Mouse (Mus musculus) heart, embryonic 11.5 days (tissue): Measurements from ENCODE around the gene Auts2. TPM values are rescaled to one million over a fixed set of nuclear protein-coding genes. Genes with fewer than 3 reads are reported as not detected.

ENCODE experiments used
- ATAC-seq: fragments of 200-750 bp; cut with Nextera tagmentation; replicated peaks from 2 replicates; pipeline ENCODE4 v1.8.0; 2017; ENCODE audit warnings: moderate library complexity; ENCODE audit not compliant: insufficient number of reproducible peaks, low FRiP score, low TSS enrichment
- H3K27ac ChIP-seq: fragments of 300-500 bp; sonication (generic); 2 replicates; pipeline ENCODE4 v1.5.1; 2014; ENCODE audit warnings: mild to moderate bottlenecking, low read depth, low read length
- H3K27me3 ChIP-seq: fragments of 300-500 bp; sonication (generic); 2 replicates; pipeline ENCODE4 v1.6.1; 2014; ENCODE audit warnings: mild to moderate bottlenecking, low read length, mixed read lengths; ENCODE audit not compliant: control insufficient read depth, insufficient read depth
- H3K36me3 ChIP-seq: fragments of 300-500 bp; sonication (generic); 2 replicates; pipeline ENCODE4 v1.6.1; 2014; ENCODE audit warnings: mild to moderate bottlenecking, low read length, moderate library complexity, mixed read lengths; ENCODE audit not compliant: control insufficient read depth, insufficient read depth
- H3K4me1 ChIP-seq: fragments of 300-500 bp; sonication (generic); 2 replicates; pipeline ENCODE4 v1.6.1; 2014; ENCODE audit warnings: low read length; ENCODE audit not compliant: control insufficient read depth, insufficient read depth
- H3K4me2 ChIP-seq: fragments of 300-500 bp; sonication (generic); 2 replicates; pipeline ENCODE4 v1.6.1; 2014; ENCODE audit warnings: mild to moderate bottlenecking, moderate library complexity
- H3K4me3 ChIP-seq: fragments of 300-500 bp; sonication (generic); 2 replicates; pipeline ENCODE4 v1.5.1; 2014; ENCODE audit warnings: low read depth, low read length
- H3K9ac ChIP-seq: fragments of 300-500 bp; sonication (generic); 2 replicates; pipeline ENCODE4 v1.6.1; 2014; ENCODE audit warnings: mild to moderate bottlenecking, low read depth, low read length, moderate library complexity
- H3K9me3 ChIP-seq: fragments of 300-500 bp; sonication (generic); replicated peaks from 2 replicates; pipeline ENCODE4 v1.6.1; 2016; ENCODE audit warnings: low read length; ENCODE audit not compliant: control insufficient read depth
- WGBS: fragments of 180-500 bp; shearing (Covaris S2); extraction: QIAGEN DNeasy Blood & Tissue Kit; methylation state at CpG from one replicate; pipeline ENCODE4 v1.1.7; 2014; ENCODE audit not compliant: insufficient replicate concordance; 5-methylcytosine and 5-hydroxymethylcytosine counted together
- polyA plus RNA-seq: library from polyadenylated mRNA; unstranded; fragments of >200 nt; fragmentation: Nextera tagmentation; extraction: Ambion mirVana; gene quantifications from 2 replicates; pipeline ENCODE4 v1.2.1, GENCODE M21; 2014

The Auts2 gene
- polyA plus RNA-seq, 1 experiment from 2014 or later: 19.8 TPM

DNA sequence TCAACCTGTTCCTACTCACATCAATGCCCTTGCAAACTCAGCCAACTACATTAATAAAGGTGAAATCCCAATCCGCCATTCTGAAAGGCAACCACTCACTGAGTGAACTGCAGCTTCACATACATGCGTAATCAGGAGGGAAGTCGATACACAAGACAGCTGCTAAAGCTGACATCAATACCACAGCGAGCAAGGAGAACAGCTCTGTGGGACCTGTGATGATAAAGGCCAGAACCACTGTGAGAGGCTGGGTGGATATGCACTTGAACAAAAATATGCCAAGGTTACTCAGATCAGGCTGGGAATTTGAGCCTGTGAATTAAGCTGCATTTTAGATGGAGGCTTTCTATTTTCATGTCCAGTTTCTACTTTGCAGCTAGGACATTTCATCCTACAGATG is 271.0 kb downstream of the Auts2 start:
- no peak for ATAC-seq
- 35% methylated on average over 4 of the region's 4 CpGs for whole genome bisulfite sequencing

GRCm38 (mm10) chr5:132270896-132271295 is 272.2 kb downstream of the Auts2 start:
- WGBS: 76% methylated on average over 1 of the region's 1 CpGs

More for the DNA sequence above, 271.0 kb downstream of the Auts2 start:
- peak overlapping the region; percentile 51; the same call in 1 of the 2 replicates for H3K27ac ChIP-seq
- no peaks in the 10 kb centered on the region for H3K36me3 ChIP-seq
- no peaks in the 10 kb centered on the region for H3K9me3 ChIP-seq
- no peak overlapping the region for H3K4me3 ChIP-seq
- no peaks in the 10 kb centered on the region for H3K27me3 ChIP-seq
- no peak overlapping the region for H3K9ac ChIP-seq
- H3K4me2 ChIP-seq: peak overlapping the region; percentile 5; the same call in 1 of the 2 replicates
- peaks cover 25% of the 10 kb centered on the region for H3K4me1 ChIP-seq

DNA sequence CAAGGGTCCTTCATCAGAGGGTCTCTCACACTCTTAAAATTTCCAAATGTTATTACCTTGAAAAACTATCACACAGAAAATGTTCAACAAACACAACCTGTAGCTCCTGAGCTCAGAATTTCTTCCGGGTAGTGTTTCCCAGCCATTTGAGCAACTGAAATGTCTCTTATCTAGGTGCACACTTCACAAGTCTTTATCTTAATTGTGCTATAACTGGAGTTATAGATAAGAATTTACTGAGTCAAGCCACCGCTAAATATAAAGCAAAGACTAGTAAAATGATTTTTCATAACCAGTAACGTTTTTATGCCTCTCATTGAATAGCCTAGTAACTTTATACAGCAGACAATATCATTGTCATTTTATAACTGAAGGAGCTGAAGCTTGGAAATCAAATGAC is 273.1 kb downstream of the Auts2 start:
- Histone ChIP-seq H3K36me3 (no peaks in the 10 kb centered on the region), H3K4me3 (no peak overlapping the region), H3K4me2 (no peak overlapping the region), H3K9ac (no peak overlapping the region), H3K27ac (no peak overlapping the region), H3K4me1 (peaks cover 24% of the 10 kb centered on the region), H3K9me3 (no peaks in the 10 kb centered on the region), H3K27me3 (no peaks in the 10 kb centered on the region)
- 36% methylated on average over 3 of the region's 3 CpGs for WGBS
- no peak for ATAC-seq

More at GRCm38 (mm10) chr5:132270896-132271295, 272.2 kb downstream of the Auts2 start:
- no peak overlapping the region for H3K4me2 ChIP-seq
- H3K4me3 ChIP-seq: no peak overlapping the region
- no peak overlapping the region for H3K27ac ChIP-seq
- no peak for ATAC-seq
- no peaks in the 10 kb centered on the region for H3K27me3 ChIP-seq
- no peak overlapping the region for H3K9ac ChIP-seq
- H3K9me3 ChIP-seq: no peaks in the 10 kb centered on the region
- no peaks in the 10 kb centered on the region for H3K36me3 ChIP-seq
- peaks cover 25% of the 10 kb centered on the region for H3K4me1 ChIP-seq

DNA sequence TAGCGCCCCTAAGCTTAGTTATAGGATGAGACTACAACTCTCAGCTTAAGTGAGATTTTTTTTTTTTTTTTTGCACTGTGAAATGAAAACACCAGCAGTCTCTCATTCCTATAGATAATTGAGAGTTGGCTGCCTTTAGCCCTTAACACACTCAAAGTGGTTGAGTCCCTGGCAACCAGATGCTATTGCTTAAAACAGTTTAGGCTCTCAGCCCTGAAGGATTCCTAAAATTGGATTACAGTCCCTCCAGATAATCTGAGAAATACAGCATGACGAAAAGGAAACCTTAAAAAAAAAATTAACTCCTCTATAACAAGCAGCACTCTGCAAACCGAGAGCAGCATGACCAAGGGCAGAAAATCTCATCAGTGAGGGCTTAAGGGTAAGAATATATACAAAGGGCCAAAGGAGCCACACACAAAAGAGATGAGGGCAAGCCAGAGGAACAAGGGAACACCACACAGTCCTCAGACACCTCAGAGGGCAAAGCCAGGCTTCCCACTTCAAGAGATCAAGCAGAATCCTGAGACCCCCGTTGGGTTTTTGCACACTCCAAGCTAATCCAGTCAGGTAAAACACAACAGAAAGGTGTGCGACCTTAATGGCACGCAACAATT is 274.7 kb downstream of the Auts2 start:
- Histone ChIP-seq H3K4me3 (no peak overlapping the region), H3K4me2 (no peak overlapping the region), H3K9ac (no peak overlapping the region), H3K27ac (no peak overlapping the region), H3K4me1 (peaks cover 34% of the 10 kb centered on the region), H3K9me3 (no peaks in the 10 kb centered on the region), H3K36me3 (no peaks in the 10 kb centered on the region), H3K27me3 (no peaks in the 10 kb centered on the region)
- 78% methylated on average over 6 of the region's 6 CpGs for WGBS
- ATAC-seq: no peak

DNA sequence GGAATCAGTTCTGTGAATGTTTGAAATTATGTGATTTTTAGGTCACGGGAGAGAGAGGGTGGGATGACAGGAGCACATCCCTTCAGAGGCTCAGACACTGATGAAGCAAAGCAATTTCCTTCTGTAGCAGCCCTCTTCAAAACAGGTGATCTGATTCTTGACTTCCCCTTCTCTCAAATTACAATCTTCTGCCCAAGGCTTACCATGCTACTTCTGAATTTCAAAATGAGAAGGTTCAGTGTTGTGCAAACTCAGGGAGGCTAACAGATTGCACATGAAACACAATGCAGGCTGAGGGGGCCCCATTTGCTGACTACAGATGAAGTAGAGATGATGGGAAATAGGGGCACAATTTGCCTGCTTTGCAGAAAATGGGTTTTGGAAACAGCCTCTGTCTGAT is 278.1 kb downstream of the Auts2 start:
- ATAC-seq: no peak
- Histone ChIP-seq H3K9ac (no peak overlapping the region), H3K4me2 (no peak overlapping the region), H3K27ac (no peak overlapping the region), H3K4me3 (no peak overlapping the region), H3K9me3 (no peaks in the 10 kb centered on the region), H3K4me1 (peaks cover 15% of the 10 kb centered on the region), H3K36me3 (no peaks in the 10 kb centered on the region), H3K27me3 (no peaks in the 10 kb centered on the region)
- WGBS: 47% methylated on average over 1 of the region's 1 CpGs

GRCm38 (mm10) chr5:132261750-132262149 is 281.4 kb downstream of the Auts2 start:
- H3K36me3 ChIP-seq: no peaks in the 10 kb centered on the region
- no peak overlapping the region for H3K27ac ChIP-seq
- H3K9me3 ChIP-seq: no peaks in the 10 kb centered on the region
- no peak overlapping the region for H3K4me2 ChIP-seq
- H3K27me3 ChIP-seq: no peaks in the 10 kb centered on the region
- ATAC-seq: no peak
- 66% methylated on average over 1 of the region's 1 CpGs for WGBS
- no peak overlapping the region for H3K9ac ChIP-seq
- H3K4me3 ChIP-seq: no peak overlapping the region
- peaks cover 17% of the 10 kb centered on the region for H3K4me1 ChIP-seq

DNA sequence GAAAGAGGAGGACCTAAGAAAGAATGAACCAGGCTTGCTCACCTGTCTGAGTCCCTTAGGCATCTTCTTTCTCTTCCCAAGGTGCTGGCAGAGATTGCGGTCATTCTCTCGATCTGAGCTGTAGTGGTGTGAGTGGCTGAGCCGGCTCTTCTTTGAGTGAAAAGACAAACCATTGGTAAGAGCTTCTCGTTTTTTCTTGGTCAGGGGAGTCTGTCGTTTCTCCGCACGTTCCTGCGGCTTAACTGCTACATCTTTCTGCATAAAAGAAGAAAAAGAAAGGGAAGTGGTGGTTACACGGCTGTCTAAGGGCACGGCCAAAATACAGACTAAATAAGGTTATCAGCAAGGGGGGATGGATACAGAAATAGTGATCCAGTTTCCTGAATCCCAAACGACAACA is 284.3 kb downstream of the Auts2 start:
- Histone ChIP-seq H3K4me2 (no peak overlapping the region), H3K9ac (no peak overlapping the region), H3K36me3 (no peaks in the 10 kb centered on the region), H3K9me3 (no peaks in the 10 kb centered on the region), H3K27me3 (no peaks in the 10 kb centered on the region), H3K27ac (no peak overlapping the region), H3K4me3 (no peak overlapping the region), H3K4me1 (peaks cover 4% of the 10 kb centered on the region)
- WGBS: 89% methylated on average over 11 of the region's 11 CpGs
- no peak for ATAC-seq

- H3K9ac ChIP-seq: no peak overlapping the region
- no peak for ATAC-seq
- H3K9me3 ChIP-seq: no peaks in the 10 kb centered on the region
- H3K4me3 ChIP-seq: no peak overlapping the region
- no peak overlapping the region for H3K27ac ChIP-seq
- H3K27me3 ChIP-seq: no peaks in the 10 kb centered on the region
- 73% methylated on average over 8 of the region's 8 CpGs for WGBS
- no peaks in the 10 kb centered on the region for H3K36me3 ChIP-seq
- H3K4me2 ChIP-seq: no peak overlapping the region
- H3K4me1 ChIP-seq: peaks cover 4% of the 10 kb centered on the region; the same call in 1 of the 2 replicates
Measured at GRCm38 (mm10) chr5:132255579-132255978, 287.6 kb downstream of the Auts2 start.

- no peaks in the 10 kb centered on the region for H3K9me3 ChIP-seq
- no peaks in the 10 kb centered on the region for H3K36me3 ChIP-seq
- WGBS: 62% methylated on average over 11 of the region's 11 CpGs
- H3K27me3 ChIP-seq: no peaks in the 10 kb centered on the region
- no peak overlapping the region for H3K27ac ChIP-seq
- H3K4me3 ChIP-seq: no peak overlapping the region
- no peak overlapping the region for H3K9ac ChIP-seq
- peaks cover 11% of the 10 kb centered on the region for H3K4me1 ChIP-seq
- no peak for ATAC-seq
- H3K4me2 ChIP-seq: no peak overlapping the region
Measured at GRCm38 (mm10) chr5:132249523-132249922, 293.6 kb downstream of the Auts2 start.
